Mouse (Mus musculus): ENCODE measurements around the gene Olfr702. TPM values are rescaled to one million over a fixed set of nuclear protein-coding genes. Genes with fewer than 3 reads are reported as not detected.

Olfr702 gene
- total and polyA plus RNA-seq, 3 experiments = not detected

DNA sequence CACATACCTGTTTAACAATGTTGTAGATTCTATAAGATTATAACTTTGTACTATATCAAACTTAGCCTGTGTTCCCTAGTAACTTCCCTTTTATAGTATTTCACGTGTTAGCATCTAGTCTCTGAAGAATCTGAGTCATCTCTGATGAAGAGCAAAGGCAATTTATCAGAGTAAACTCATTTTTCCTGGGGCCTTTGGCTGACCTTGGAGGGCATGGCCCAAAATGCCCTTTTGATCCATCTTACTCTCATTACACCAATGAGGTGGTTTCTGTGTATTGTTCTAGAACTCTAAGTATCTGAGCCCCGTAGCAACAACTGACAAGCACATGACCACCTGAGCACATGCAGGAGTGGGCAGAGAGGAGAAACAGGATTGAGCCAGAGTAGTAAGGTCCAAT lies 19.9 kb downstream of the Olfr702 start, which contains the start of gene Olfr701:
Gene Olfr701 (plus strand): TSS at position 301 of the 400 bp plus-strand sequence.
- Histone ChIP-seq H3K36me3 (ENCODE audit: control insufficient read depth in 1 of 2, insufficient read depth in 2 of 2, low read length in 2 of 2) (no peaks in the 10 kb centered on the region), H3K9ac (ENCODE audit: control insufficient read depth, low read depth, low read length, poor library complexity, severe bottlenecking) (no peak within 1 kb of the TSS), H3K27ac (ENCODE audit: control insufficient read depth, low read depth, low read length) (no peak within 1 kb of the TSS), H3K9me3 (replicated peaks; ENCODE audit: insufficient read depth, low read length) (no peaks in the 10 kb centered on the region), H3K4me3 (ENCODE audit: control insufficient read depth in 1 of 2, insufficient read depth in 1 of 2, low read depth in 2 of 2, low read length in 2 of 2) (no peak within 1 kb of the TSS), H3K27me3 (ENCODE audit: control insufficient read depth in 1 of 2, insufficient read depth in 2 of 2, low read length in 2 of 2) (no peaks in the 10 kb centered on the region), H3K79me2 (ENCODE audit: control insufficient read depth, insufficient read depth, low read length, poor library complexity) (no peaks in the 10 kb centered on the region), H3K4me1 (ENCODE audit: control insufficient read depth in 1 of 2, insufficient read depth in 2 of 2, low read length in 2 of 2) (no peaks in the 10 kb centered on the region)
- DNase-seq (ENCODE audit: low read depth, low spot score) = no peak
- TF ChIP-seq MAZ (IDR thresholded peaks at IDR 0.05; ENCODE audit: low read depth, low read length) = no peak
- no peak for TF ChIP-seq ZC3H11A (IDR thresholded peaks at IDR 0.05; ENCODE audit: low read depth, low read length)
- no peak for TF ChIP-seq POLR2AphosphoS5 (IDR thresholded peaks at IDR 0.05; ENCODE audit: borderline replicate concordance, low read depth, low read length)
- TF ChIP-seq MXI1 (IDR thresholded peaks at IDR 0.05; ENCODE audit: low read depth, low read length) = no peak
- TF ChIP-seq GATA1 (IDR thresholded peaks at IDR 0.05; ENCODE audit: low read depth, low read length) = no peak
- no peak for TF ChIP-seq TBP (IDR thresholded peaks at IDR 0.05; ENCODE audit: low read depth, low read length)
- TF ChIP-seq POLR2A (IDR thresholded peaks at IDR 0.05; ENCODE audit: control insufficient read depth in 1 of 2, insufficient read depth in 1 of 2, low read depth in 1 of 2, low read length in 2 of 2, poor library complexity in 1 of 2) = no peak
- no peak for TF ChIP-seq MYB (IDR thresholded peaks at IDR 0.05; ENCODE audit: low read depth, low read length)
- TF ChIP-seq MAX (IDR thresholded peaks at IDR 0.05; ENCODE audit: low read length) = no peak
- TF ChIP-seq RAD21 (IDR thresholded peaks at IDR 0.05; ENCODE audit: low read depth, low read length) = no peak
- no peak for TF ChIP-seq GABPA (IDR thresholded peaks at IDR 0.05; ENCODE audit: low read depth, low read length)
- no peak for TF ChIP-seq NELFE (IDR thresholded peaks at IDR 0.05; ENCODE audit: low read depth, low read length)

DNA sequence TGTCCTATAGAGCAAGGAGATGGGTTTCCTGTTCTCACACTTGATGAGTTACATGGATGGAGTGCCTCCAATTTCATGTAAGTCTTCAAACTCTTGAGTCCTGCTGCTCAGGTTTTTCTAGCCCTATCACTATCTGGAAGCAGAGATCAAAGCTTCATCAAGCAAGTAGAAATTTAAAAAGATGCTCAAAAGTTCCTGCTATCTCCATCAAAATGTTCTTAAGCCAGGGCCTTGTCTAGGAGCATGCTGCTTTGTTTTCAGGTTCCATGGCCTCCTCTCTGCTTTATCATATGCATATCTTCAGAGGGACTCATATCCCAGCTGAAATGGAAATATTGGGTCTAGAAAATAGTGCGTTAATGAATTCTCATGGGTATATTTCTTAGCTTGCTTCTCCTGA lies 25.0 kb downstream of the Olfr702 start, which contains the start of gene Olfr700:
Gene Olfr700 (minus strand): TSS at position 101 of the 400 bp plus-strand sequence.
- no peaks in the 10 kb centered on the region for H3K9me3 ChIP-seq (replicated peaks; ENCODE audit: insufficient read depth, low read length)
- no peaks in the 10 kb centered on the region for H3K36me3 ChIP-seq (ENCODE audit: control insufficient read depth in 1 of 2, insufficient read depth in 2 of 2, low read length in 2 of 2)
- TF ChIP-seq MYC (IDR thresholded peaks at IDR 0.05; ENCODE audit: low read depth, low read length) (no peak), ZC3H11A (IDR thresholded peaks at IDR 0.05; ENCODE audit: low read depth, low read length) (no peak), RCOR1 (IDR thresholded peaks at IDR 0.05; ENCODE audit: low read depth, low read length) (no peak), ZKSCAN1 (IDR thresholded peaks at IDR 0.05; ENCODE audit: low read depth, low read length) (no peak), MYB (IDR thresholded peaks at IDR 0.05; ENCODE audit: low read depth, low read length) (no peak), TCF12 (IDR thresholded peaks at IDR 0.05; ENCODE audit: low read depth, low read length) (no peak), ZNF384 (IDR thresholded peaks at IDR 0.05; ENCODE audit: low read depth, low read length) (no peak)
- H3K27me3 ChIP-seq (ENCODE audit: control insufficient read depth in 1 of 2, insufficient read depth in 2 of 2, low read length in 2 of 2) = no peaks in the 10 kb centered on the region
- no peaks in the 10 kb centered on the region for H3K79me2 ChIP-seq (ENCODE audit: control insufficient read depth, insufficient read depth, low read length, poor library complexity)
- no peak for DNase-seq (ENCODE audit: low read depth, low spot score)
- no peak within 1 kb of the TSS for H3K27ac ChIP-seq (ENCODE audit: control insufficient read depth, low read depth, low read length)
- H3K4me1 ChIP-seq (ENCODE audit: control insufficient read depth in 1 of 2, insufficient read depth in 2 of 2, low read length in 2 of 2) = no peaks in the 10 kb centered on the region
- H3K9ac ChIP-seq (ENCODE audit: control insufficient read depth, low read depth, low read length, poor library complexity, severe bottlenecking) = no peak within 1 kb of the TSS
- H3K4me3 ChIP-seq (ENCODE audit: control insufficient read depth in 1 of 2, insufficient read depth in 1 of 2, low read depth in 2 of 2, low read length in 2 of 2) = no peak within 1 kb of the TSS

Data from MEL (cell line).